Mouse (Mus musculus): Measurements from ENCODE around the gene Slc5a2. TPM values are rescaled to one million over a fixed set of nuclear protein-coding genes. Genes with fewer than 3 reads are reported as not detected.
A peak's percentile ranks its signal among the peaks of the same experiment; 100 is the strongest.

Slc5a2 gene
- polyA plus RNA-seq, 1 experiment from 2014 or later: 0.23 TPM

DNA sequence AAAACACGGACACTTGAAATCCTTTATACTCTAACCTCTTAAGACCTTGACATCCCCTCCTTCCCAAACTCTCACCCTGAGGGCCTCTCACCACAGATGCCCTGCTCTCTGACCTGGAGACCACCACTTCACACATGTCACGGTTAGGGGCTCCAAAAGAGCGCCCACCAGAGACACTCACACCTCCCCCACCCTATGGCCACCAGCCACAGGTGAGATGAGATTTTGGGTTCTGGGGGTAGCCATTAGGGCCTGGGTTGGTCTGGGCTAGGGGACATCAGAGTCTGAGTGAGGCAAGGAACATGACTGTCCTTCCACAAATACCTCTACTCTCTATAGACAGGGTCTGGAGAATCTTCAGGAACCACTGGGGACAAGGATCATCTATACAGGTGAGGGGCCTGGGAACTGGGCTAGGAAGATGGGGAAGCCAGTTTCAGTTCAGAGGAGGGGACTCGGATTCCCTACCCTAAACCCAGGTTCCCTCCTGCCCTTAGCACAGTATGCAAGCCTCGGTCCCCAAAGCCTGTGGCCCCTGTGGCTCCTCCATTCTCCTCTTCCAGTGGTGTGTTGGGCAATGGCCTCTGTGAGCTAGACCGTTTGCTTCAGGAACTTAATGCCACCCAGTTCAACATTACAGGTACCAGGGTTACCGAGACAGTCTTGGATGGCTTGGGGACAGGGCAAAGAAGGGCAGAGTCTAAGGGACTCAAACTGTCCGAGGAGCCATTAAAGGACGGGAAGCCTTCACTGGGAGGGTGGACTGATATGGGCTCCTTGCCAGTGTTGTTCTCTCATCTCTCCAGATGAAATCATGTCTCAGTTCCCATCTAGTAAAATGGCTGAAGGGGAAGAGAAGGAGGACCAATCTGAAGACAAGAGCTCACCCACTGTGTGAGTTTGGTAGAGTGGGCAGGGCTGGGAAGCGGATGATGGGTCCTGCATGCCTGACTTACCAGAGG, 17.1 kb upstream of the Slc5a2 start:
- no peaks in the 10 kb centered on the region for H3K9me3 ChIP-seq (ENCODE audit: low read length)
- peaks cover 19% of the 10 kb centered on the region; the same call in 1 of the 2 replicates for H3K36me3 ChIP-seq (ENCODE audit: insufficient read depth, low read length)
- peak overlapping the region; percentile 66 for H3K4me2 ChIP-seq (replicated peaks; ENCODE audit: low read depth, low read length)
- DNase-seq (ENCODE audit: low spot score) (no peak), ATAC-seq (no peak)
- peaks cover 6% of the 10 kb centered on the region; the same call in 1 of the 2 replicates for H3K4me1 ChIP-seq (ENCODE audit: insufficient read depth, low read depth, low read length)
- TF ChIP-seq CTCF (IDR thresholded peaks at IDR 0.05): no peak
- TF ChIP-seq EP300 (IDR thresholded peaks at IDR 0.05): no peak
- H3K27ac ChIP-seq (ENCODE audit: low read length): no peak overlapping the region
- peak overlapping the region; percentile 41 for H3K9ac ChIP-seq (replicated peaks; ENCODE audit: low read depth)
- no peaks in the 10 kb centered on the region for H3K27me3 ChIP-seq (replicated peaks; ENCODE audit: insufficient read depth, low read length)
- H3K4me3 ChIP-seq (ENCODE audit: low read depth, low read length): peak overlapping the region; percentile 57
- WGBS: 63% methylated on average over 10 of the region's 10 CpGs

DNA sequence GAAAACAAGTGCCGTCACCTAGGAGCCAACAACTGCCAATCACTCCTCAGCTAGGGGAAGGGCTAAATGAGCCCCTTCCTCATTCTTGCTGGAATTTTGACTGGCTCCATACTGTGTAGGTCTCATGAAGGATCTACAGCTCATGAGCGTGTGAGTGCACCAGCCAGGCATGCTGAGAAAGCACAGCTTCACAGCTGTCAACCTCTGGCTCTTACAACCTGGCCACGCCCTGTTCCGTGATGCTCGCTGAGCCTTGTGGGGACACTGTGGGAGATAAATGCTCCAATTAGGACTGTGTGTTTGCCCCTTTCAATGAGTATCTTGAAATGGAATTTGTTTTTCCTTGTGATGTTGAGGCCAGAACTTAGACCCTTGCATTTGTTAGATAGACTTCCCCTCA, 15.5 kb upstream of the Slc5a2 start:
- WGBS: 89% methylated on average over 5 of the region's 5 CpGs
- Histone ChIP-seq H3K4me2 (replicated peaks; ENCODE audit: low read depth, low read length) (no peak overlapping the region), H3K36me3 (ENCODE audit: insufficient read depth, low read length) (peaks cover 19% of the 10 kb centered on the region; the same call in 1 of the 2 replicates), H3K9ac (replicated peaks; ENCODE audit: low read depth) (no peak overlapping the region), H3K4me1 (ENCODE audit: insufficient read depth, low read depth, low read length) (peaks cover 6% of the 10 kb centered on the region; the same call in 1 of the 2 replicates), H3K9me3 (ENCODE audit: low read length) (no peaks in the 10 kb centered on the region), H3K4me3 (ENCODE audit: low read depth, low read length) (no peak overlapping the region), H3K27me3 (replicated peaks; ENCODE audit: insufficient read depth, low read length) (no peaks in the 10 kb centered on the region), H3K27ac (ENCODE audit: low read length) (no peak overlapping the region)
- DNase-seq (ENCODE audit: low spot score) (no peak), ATAC-seq (no peak)
- TF ChIP-seq CTCF (IDR thresholded peaks at IDR 0.05) (no peak), EP300 (IDR thresholded peaks at IDR 0.05) (no peak)

GRCm38 (mm10) chr7:128251946-128252345, 13.5 kb upstream of the Slc5a2 start:
- Histone ChIP-seq H3K9ac (replicated peaks; ENCODE audit: low read depth) (no peak overlapping the region), H3K4me3 (ENCODE audit: low read depth, low read length) (no peak overlapping the region), H3K4me2 (replicated peaks; ENCODE audit: low read depth, low read length) (no peak overlapping the region), H3K27me3 (replicated peaks; ENCODE audit: insufficient read depth, low read length) (no peaks in the 10 kb centered on the region), H3K36me3 (ENCODE audit: insufficient read depth, low read length) (peaks cover 19% of the 10 kb centered on the region; the same call in 1 of the 2 replicates), H3K9me3 (ENCODE audit: low read length) (no peaks in the 10 kb centered on the region), H3K4me1 (ENCODE audit: insufficient read depth, low read depth, low read length) (peaks cover 6% of the 10 kb centered on the region; the same call in 1 of the 2 replicates), H3K27ac (ENCODE audit: low read length) (no peak overlapping the region)
- no peak for DNase-seq (ENCODE audit: low spot score)
- WGBS: 49% methylated on average over 12 of the region's 12 CpGs
- TF ChIP-seq CTCF (IDR thresholded peaks at IDR 0.05) (no peak), EP300 (IDR thresholded peaks at IDR 0.05) (no peak)
- ATAC-seq: no peak

DNA sequence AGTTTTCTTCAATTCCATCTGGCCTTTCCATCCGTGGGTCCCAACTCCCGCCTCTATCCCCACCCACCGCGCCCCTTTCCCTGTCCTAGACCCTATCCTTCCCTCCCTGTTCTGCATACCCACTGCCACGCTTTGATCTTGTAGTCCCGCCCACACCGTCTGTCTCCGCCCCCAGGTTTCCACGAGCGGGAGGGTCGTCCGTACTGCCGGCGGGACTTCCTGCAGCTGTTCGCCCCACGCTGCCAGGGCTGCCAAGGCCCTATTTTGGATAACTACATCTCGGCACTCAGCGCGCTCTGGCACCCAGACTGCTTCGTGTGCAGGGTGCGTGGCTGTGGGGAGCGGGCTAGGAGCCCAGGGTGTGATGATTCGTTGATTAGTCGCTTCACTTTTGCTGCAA, 12.8 kb upstream of the Slc5a2 start:
- no peaks in the 10 kb centered on the region for H3K9me3 ChIP-seq (ENCODE audit: low read length)
- no peak overlapping the region for H3K27ac ChIP-seq (ENCODE audit: low read length)
- TF ChIP-seq EP300 (IDR thresholded peaks at IDR 0.05) (no peak), CTCF (IDR thresholded peaks at IDR 0.05) (no peak)
- peaks cover 6% of the 10 kb centered on the region; the same call in 1 of the 2 replicates for H3K4me1 ChIP-seq (ENCODE audit: insufficient read depth, low read depth, low read length)
- no peak for ATAC-seq
- no peaks in the 10 kb centered on the region for H3K27me3 ChIP-seq (replicated peaks; ENCODE audit: insufficient read depth, low read length)
- H3K9ac ChIP-seq (replicated peaks; ENCODE audit: low read depth): no peak overlapping the region
- peaks cover 19% of the 10 kb centered on the region; the same call in 1 of the 2 replicates for H3K36me3 ChIP-seq (ENCODE audit: insufficient read depth, low read length)
- no peak for DNase-seq (ENCODE audit: low spot score)
- 19% methylated on average over 24 of the region's 24 CpGs for WGBS
- no peak overlapping the region for H3K4me3 ChIP-seq (ENCODE audit: low read depth, low read length)
- H3K4me2 ChIP-seq (replicated peaks; ENCODE audit: low read depth, low read length): peak overlapping the region; percentile 17; the same call in 1 of the 2 replicates

DNA sequence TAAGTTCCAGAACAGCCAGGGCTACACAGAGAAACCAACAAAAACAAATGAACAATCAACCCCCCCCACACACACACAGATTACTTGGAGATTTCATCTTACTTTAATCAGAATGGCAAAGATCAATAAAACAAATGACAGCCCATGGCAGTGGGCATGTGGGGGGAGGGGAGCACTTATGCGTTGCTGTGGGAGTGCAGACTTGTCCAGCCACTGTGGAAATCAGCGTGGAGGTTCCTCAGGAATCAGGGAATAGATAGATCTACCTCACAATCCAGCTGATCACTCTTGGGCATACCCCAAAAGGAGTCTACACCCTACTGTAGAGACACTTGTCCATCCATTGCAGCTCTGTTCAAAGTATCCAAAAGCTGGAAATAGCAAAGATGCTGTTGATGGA, 10.5 kb upstream of the Slc5a2 start:
- Histone ChIP-seq H3K27me3 (replicated peaks; ENCODE audit: insufficient read depth, low read length) (no peaks in the 10 kb centered on the region), H3K4me2 (replicated peaks; ENCODE audit: low read depth, low read length) (no peak overlapping the region), H3K27ac (ENCODE audit: low read length) (no peak overlapping the region), H3K9ac (replicated peaks; ENCODE audit: low read depth) (no peak overlapping the region), H3K36me3 (ENCODE audit: insufficient read depth, low read length) (peaks cover 13% of the 10 kb centered on the region; the same call in 1 of the 2 replicates), H3K9me3 (ENCODE audit: low read length) (no peaks in the 10 kb centered on the region), H3K4me1 (ENCODE audit: insufficient read depth, low read depth, low read length) (no peaks in the 10 kb centered on the region; the same call in 1 of the 2 replicates), H3K4me3 (ENCODE audit: low read depth, low read length) (no peak overlapping the region)
- ATAC-seq (no peak), DNase-seq (ENCODE audit: low spot score) (no peak)
- 48% methylated on average over 2 of the region's 2 CpGs for WGBS
- no peak for TF ChIP-seq CTCF (IDR thresholded peaks at IDR 0.05)

GRCm38 (mm10) chr7:128255757-128256156, 9.7 kb upstream of the Slc5a2 start:
- no peak overlapping the region for H3K27ac ChIP-seq (ENCODE audit: low read length)
- no peak overlapping the region for H3K4me3 ChIP-seq (ENCODE audit: low read depth, low read length)
- no peak for ATAC-seq
- no peaks in the 10 kb centered on the region for H3K9me3 ChIP-seq (ENCODE audit: low read length)
- H3K4me2 ChIP-seq (replicated peaks; ENCODE audit: low read depth, low read length): no peak overlapping the region
- H3K9ac ChIP-seq (replicated peaks; ENCODE audit: low read depth): no peak overlapping the region
- no peaks in the 10 kb centered on the region; the same call in 1 of the 2 replicates for H3K4me1 ChIP-seq (ENCODE audit: insufficient read depth, low read depth, low read length)
- no peak for DNase-seq (ENCODE audit: low spot score)
- TF ChIP-seq CTCF (IDR thresholded peaks at IDR 0.05) (no peak), EP300 (IDR thresholded peaks at IDR 0.05) (no peak)
- no peaks in the 10 kb centered on the region for H3K27me3 ChIP-seq (replicated peaks; ENCODE audit: insufficient read depth, low read length)
- 90% methylated on average over 5 of the region's 5 CpGs for WGBS
- H3K36me3 ChIP-seq (ENCODE audit: insufficient read depth, low read length): peaks cover 13% of the 10 kb centered on the region; the same call in 1 of the 2 replicates
